In the genomic region with DNA sequence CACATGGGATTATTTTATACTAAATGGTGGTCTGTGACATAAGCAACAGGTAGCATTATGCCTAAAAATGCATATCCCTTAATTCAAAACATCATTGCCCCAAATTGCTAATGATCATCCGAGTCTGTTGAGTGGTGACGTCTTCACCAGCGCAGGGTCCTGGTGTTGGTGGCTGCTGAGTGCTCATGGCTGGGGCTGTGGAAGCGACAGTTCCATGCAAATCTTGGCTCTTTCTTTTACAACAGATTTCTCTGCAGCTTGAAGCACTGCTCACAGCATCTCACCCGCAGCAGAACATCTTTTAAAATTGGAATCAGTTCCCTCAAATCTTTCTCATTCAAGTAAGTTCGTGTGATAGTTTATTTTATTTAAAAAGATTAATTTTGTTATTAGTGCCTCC, we compare ENCODE assay signal across 26 mouse cellular contexts.
A peak's percentile ranks its signal among the peaks of the same experiment; 100 is the strongest.
DNase-seq lines count a peak whose midpoint lies in the region; ATAC-seq lines count a peak whose summit lies in the region.
"Had no signal": no experiment of that assay in that cellular context is flagged by ENCODE, and none has a peak within 500 bp of the region (broad histone marks: within the 10 kb centered on the region; RNA-seq: fewer than 3 reads in every experiment).

No protein-coding gene starts in this region.

- no peak overlapping the region for H3K9ac ChIP-seq in forebrain, embryonic 14.5 days (ENCODE audit: low read length)
- H3K9ac ChIP-seq in forebrain, embryonic 11.5 days (ENCODE audit: low read length) = no peak overlapping the region
- H3K9ac ChIP-seq in midbrain, embryonic 15.5 days = no peak overlapping the region
- H3K9ac ChIP-seq: embryonic facial prominence, embryonic 15.5 days; forebrain, embryonic 12.5 days; hindbrain, embryonic 12.5 days had no signal

- H3K27ac ChIP-seq in forebrain, embryonic 14.5 days (ENCODE audit: low read depth, low read length) = no peak overlapping the region
- no peak overlapping the region for H3K27ac ChIP-seq in forebrain, embryonic 11.5 days (ENCODE audit: low read depth, low read length)
- H3K27ac ChIP-seq in midbrain, embryonic 15.5 days = no peak overlapping the region
- H3K27ac ChIP-seq: embryonic facial prominence, embryonic 15.5 days; forebrain, embryonic 12.5 days; heart, embryonic 10.5 days; hindbrain, embryonic 12.5 days had no signal

- peak; percentile 4 for DNase-seq in forebrain, embryonic 14.5 days (ENCODE audit: low spot score)
- no peak for DNase-seq in forebrain, embryonic 11.5 days (ENCODE audit: low spot score)
- DNase-seq in layer of hippocampus, adult 9-11 months = peak; percentile 23
- DNase-seq in layer of hippocampus, adult 9-10 months (ENCODE audit: low spot score) = no peak
- peak; percentile 17 for DNase-seq in right cerebral cortex, adult 18-20 months
- no peak for DNase-seq in right cerebral cortex, adult 2 months (ENCODE audit: low spot score in 2 of 2)
- DNase-seq in frontal cortex, postnatal 10 days (ENCODE audit: low spot score in 2 of 2) = peak; percentile 9 to 12
- DNase-seq: adrenal gland, adult 8-10 months; adrenal gland, postnatal 36 days; B cell, adult 2 months; cerebellum, adult 11 months; cerebellum, adult 8-10 months; cerebellum, postnatal 14 days; embryo, embryonic 11 days; gastrocnemius, postnatal 10 days; heart, adult 18-20 months; heart, postnatal 10 days; heart, postnatal 4 days had no signal

- no peaks in the 10 kb centered on the region; the same call in 1 of the 2 replicates for H3K9me3 ChIP-seq in forebrain, embryonic 14.5 days (replicated peaks; ENCODE audit: control insufficient read depth, low read length)
- no peaks in the 10 kb centered on the region for H3K9me3 ChIP-seq in forebrain, embryonic 11.5 days (ENCODE audit: control insufficient read depth, low read length)
- no peaks in the 10 kb centered on the region; the same call in 1 of the 2 replicates for H3K9me3 ChIP-seq in midbrain, embryonic 15.5 days
- H3K9me3 ChIP-seq: embryonic facial prominence, embryonic 15.5 days; heart, embryonic 10.5 days; hindbrain, embryonic 12.5 days had no signal

- no peak overlapping the region for H3K4me3 ChIP-seq in forebrain, embryonic 14.5 days (ENCODE audit: low read depth, low read length)
- no peak overlapping the region for H3K4me3 ChIP-seq in forebrain, embryonic 11.5 days (ENCODE audit: low read depth, low read length)
- no peak overlapping the region for H3K4me3 ChIP-seq in midbrain, embryonic 15.5 days
- H3K4me3 ChIP-seq: embryonic facial prominence, embryonic 15.5 days; erythroblast, embryonic 14.5 days; forebrain, embryonic 12.5 days; heart, embryonic 10.5 days; hindbrain, embryonic 12.5 days had no signal

- no peaks in the 10 kb centered on the region for H3K27me3 ChIP-seq in forebrain, embryonic 14.5 days (replicated peaks; ENCODE audit: control insufficient read depth, insufficient read depth, low read length)
- no peaks in the 10 kb centered on the region for H3K27me3 ChIP-seq in forebrain, embryonic 11.5 days (ENCODE audit: control insufficient read depth, insufficient read depth, low read length)
- no peaks in the 10 kb centered on the region for H3K27me3 ChIP-seq in midbrain, embryonic 15.5 days (replicated peaks)
- H3K27me3 ChIP-seq: embryonic facial prominence, embryonic 15.5 days; forebrain, embryonic 12.5 days; hindbrain, embryonic 12.5 days had no signal

- WGBS in forebrain, embryonic 14.5 days = 91% methylated on average over 6 of the region's 6 CpGs
- WGBS in forebrain, embryonic 11.5 days = 90% methylated on average over 6 of the region's 6 CpGs
- WGBS in midbrain, embryonic 15.5 days = 94% methylated on average over 6 of the region's 6 CpGs

- H3K4me1 ChIP-seq in forebrain, embryonic 14.5 days (ENCODE audit: control insufficient read depth, insufficient read depth, low read length) = no peaks in the 10 kb centered on the region
- no peaks in the 10 kb centered on the region for H3K4me1 ChIP-seq in forebrain, embryonic 11.5 days (replicated peaks; ENCODE audit: control insufficient read depth, insufficient read depth, low read length)
- no peaks in the 10 kb centered on the region for H3K4me1 ChIP-seq in midbrain, embryonic 15.5 days
- H3K4me1 ChIP-seq: embryonic facial prominence, embryonic 15.5 days; forebrain, embryonic 12.5 days; heart, embryonic 10.5 days; hindbrain, embryonic 12.5 days had no signal

- ATAC-seq in forebrain, embryonic 14.5 days = no peak
- no peak for ATAC-seq in forebrain, embryonic 11.5 days (replicated peaks; ENCODE audit: low FRiP score)
- no peak for ATAC-seq in midbrain, embryonic 15.5 days (replicated peaks)
- ATAC-seq: CD4-positive, CD25-positive, alpha-beta regulatory T cell, adult 4 months had no signal

- no peaks in the 10 kb centered on the region for H3K36me3 ChIP-seq in forebrain, embryonic 14.5 days (ENCODE audit: control insufficient read depth, insufficient read depth, low read length)
- no peaks in the 10 kb centered on the region for H3K36me3 ChIP-seq in forebrain, embryonic 11.5 days (ENCODE audit: control insufficient read depth, insufficient read depth, low read length)
- no peaks in the 10 kb centered on the region for H3K36me3 ChIP-seq in midbrain, embryonic 15.5 days (replicated peaks)
- H3K36me3 ChIP-seq: embryonic facial prominence, embryonic 15.5 days; forebrain, embryonic 12.5 days; G1E; heart, embryonic 10.5 days; hindbrain, embryonic 12.5 days had no signal

- H3K4me2 ChIP-seq in forebrain, embryonic 14.5 days (ENCODE audit: low read length) = no peak overlapping the region
- no peak overlapping the region for H3K4me2 ChIP-seq in forebrain, embryonic 11.5 days (ENCODE audit: low read depth, low read length, severe bottlenecking)
- no peak overlapping the region for H3K4me2 ChIP-seq in midbrain, embryonic 15.5 days
- H3K4me2 ChIP-seq: embryonic facial prominence, embryonic 15.5 days; forebrain, embryonic 12.5 days; hindbrain, embryonic 12.5 days had no signal

Comparison
In these comparisons a context has a peak if more than half of its experiments do, and no peak if none do; other contexts are left out.
1. DNase-seq: peak in forebrain, embryonic 14.5 days (single experiment), layer of hippocampus, adult 9-11 months (single experiment), right cerebral cortex, adult 18-20 months (single experiment) and frontal cortex, postnatal 10 days (2 of 2); none in forebrain, embryonic 11.5 days (single experiment), layer of hippocampus, adult 9-10 months (single experiment) and right cerebral cortex, adult 2 months (0 of 2).